Mouse (Mus musculus) left cerebral cortex, adult 2 months (tissue): Measurements from ENCODE around the gene Pcnx3. TPM values are rescaled to one million over a fixed set of nuclear protein-coding genes. Genes with fewer than 3 reads are reported as not detected.

Experiments
- DNase-seq, 2 experiments: peaks; one replicate each; pipeline ENCODE4 v3.0.0; 2021 to 2022; ENCODE audit warnings: low spot score in 2 of 2, mixed read lengths in 1 of 2; ENCODE audit errors: extremely low spot score in 1 of 2
- H3K27ac ChIP-seq: fragments of 200-600 bp; 2 replicates; pipeline ENCODE4 v1.8.1; 2022
- H3K4me3 ChIP-seq: fragments of 200-600 bp; 2 replicates; pipeline ENCODE4 v1.8.1; 2022
- CTCF ChIP-seq: fragments of 200-600 bp; IDR thresholded peaks from 2 replicates; pipeline ENCODE4 v1.8.1; 2022; ENCODE audit warnings: antibody characterized with exemption, mild to moderate bottlenecking, moderate library complexity
- intact Hi-C: fragments of 180-260 bp; cut with DNase I; formaldehyde crosslinking; loops from one replicate; pipeline ENCODE4 v1.15.1; 2025
- total RNA-seq, 2 experiments: library from RNA; stranded (reverse); gene quantifications; 2 replicates each; pipeline ENCODE4 v1.2.3; 2021

Gene Pcnx3
- total RNA-seq, 2 experiments from 2014 or later, result 77.5 to 80.0 TPM

- TF ChIP-seq CTCF, result no peak
- H3K4me3 ChIP-seq, result peak within 1 kb of the TSS; percentile 45
- H3K27ac ChIP-seq, result peak within 1 kb of the TSS; percentile 41; the same call in 1 of the 2 replicates
- no peak for DNase-seq
- intact Hi-C loops, result loop anchor here (2.0 to 5.0 kb wide), 2 partner anchors 33 to 131 kb away; no protein-coding TSS in a partner anchor
Observed at GRCm38 (mm10) chr19:5725767-5726515, 37.2 kb upstream of the Pcnx3 start, which contains the start of gene Ehbp1l1. TSS of gene Ehbp1l1 (minus strand) at chr19:5726317.

- TF ChIP-seq CTCF, result no peak
- intact Hi-C loops, result loop anchor here (5.0 kb wide), 1 partner anchor 132 kb away; no protein-coding TSS in a partner anchor
- H3K4me3 ChIP-seq, result peak overlapping the region; percentile 45
- no peak for DNase-seq
- peak overlapping the region; percentile 41 for H3K27ac ChIP-seq
Observed at GRCm38 (mm10) chr19:5725029-5725707, 36.5 kb upstream of the Pcnx3 start.

GRCm38 (mm10) chr19:5724549-5724941 is 35.8 kb upstream of the Pcnx3 start:
- DNase-seq, result no peak
- Histone ChIP-seq H3K4me3 (peak overlapping the region; percentile 45; the same call in 1 of the 2 replicates), H3K27ac (no peak overlapping the region; the same call in 1 of the 2 replicates)
- intact Hi-C loops, result no loop called here
- TF ChIP-seq CTCF, result no peak

GRCm38 (mm10) chr19:5723934-5724548 is 35.3 kb upstream of the Pcnx3 start:
- intact Hi-C loops, result no loop called here
- H3K4me3 ChIP-seq, result no peak overlapping the region
- no peak for TF ChIP-seq CTCF
- H3K27ac ChIP-seq, result no peak overlapping the region
- no peak for DNase-seq

- intact Hi-C loops, result no loop called here
- TF ChIP-seq CTCF, result no peak
- no peak for DNase-seq
- H3K4me3 ChIP-seq, result no peak overlapping the region
- no peak overlapping the region for H3K27ac ChIP-seq
Observed at GRCm38 (mm10) chr19:5722848-5723425, 34.2 kb upstream of the Pcnx3 start.

GRCm38 (mm10) chr19:5721233-5721632 is 32.5 kb upstream of the Pcnx3 start:
- Histone ChIP-seq H3K27ac (no peak overlapping the region), H3K4me3 (no peak overlapping the region)
- TF ChIP-seq CTCF, result no peak
- no peak for DNase-seq
- intact Hi-C loops, result no loop called here

GRCm38 (mm10) chr19:5716955-5717354 is 28.2 kb upstream of the Pcnx3 start:
- intact Hi-C loops, result no loop called here
- H3K27ac ChIP-seq, result no peak overlapping the region
- no peak overlapping the region; the same call in 1 of the 2 replicates for H3K4me3 ChIP-seq
- no peak for TF ChIP-seq CTCF
- no peak for DNase-seq

- intact Hi-C loops, result no loop called here
- DNase-seq, result no peak
- Histone ChIP-seq H3K4me3 (peak overlapping the region; percentile 57), H3K27ac (peak overlapping the region; percentile 87)
- TF ChIP-seq CTCF, result peak; percentile 42
Observed at GRCm38 (mm10) chr19:5715793-5716688, 27.3 kb upstream of the Pcnx3 start.

GRCm38 (mm10) chr19:5713730-5714129 is 25.0 kb upstream of the Pcnx3 start:
- 0 out of 2 replicates have a peak overlapping the region, but pooled peaks have one; percentile 6 for H3K4me3 ChIP-seq
- no peak for TF ChIP-seq CTCF
- H3K27ac ChIP-seq, result peak overlapping the region; percentile 44; the same call in 1 of the 2 replicates
- intact Hi-C loops, result loop anchor here (5.0 kb wide), 1 partner anchor 164 kb away; the partner anchor contains the start of genes Frmd8 and Slc25a45
- DNase-seq, result no peak

- no peak overlapping the region for H3K4me3 ChIP-seq
- H3K27ac ChIP-seq, result peak overlapping the region; percentile 32; the same call in 1 of the 2 replicates
- no peak for DNase-seq
- no peak for TF ChIP-seq CTCF
- intact Hi-C loops, result loop anchor here (5.0 kb wide), 1 partner anchor 164 kb away; the partner anchor contains the start of genes Frmd8 and Slc25a45
Observed at GRCm38 (mm10) chr19:5713255-5713654, 24.5 kb upstream of the Pcnx3 start.
